Mouse (Mus musculus) bone marrow macrophage, adult 2 months (primary cell): Measurements from ENCODE around the gene Olfr1502. TPM values are rescaled to one million over a fixed set of nuclear protein-coding genes. Genes with fewer than 3 reads are reported as not detected.
"Not testable (repeated sequence)": the region's sequence is repeated elsewhere in the genome, so short reads cannot be mapped to it uniquely, and the experiment has no call there.

Source experiments
- H3K27ac ChIP-seq: 2 replicates; pipeline ENCODE4 v1.5.1; 2012; ENCODE audit warnings: low read depth, low read length; ENCODE audit not compliant: insufficient read depth
- H3K4me1 ChIP-seq: 2 replicates; pipeline ENCODE4 v1.6.1; 2012; ENCODE audit warnings: low read length; ENCODE audit not compliant: control insufficient read depth, insufficient read depth
- H3K4me3 ChIP-seq: 2 replicates; pipeline ENCODE4 v1.5.1; 2012; ENCODE audit warnings: mild to moderate bottlenecking, low read length, moderate library complexity; ENCODE audit not compliant: insufficient read depth
- CTCF ChIP-seq: IDR thresholded peaks from 2 replicates; pipeline ENCODE4 v1.5.1; 2012; ENCODE audit warnings: low read depth, mild to moderate bottlenecking, low read length, moderate library complexity
- POLR2A ChIP-seq: IDR thresholded peaks from 2 replicates; pipeline ENCODE4 v1.6.1; 2012; ENCODE audit warnings: mild to moderate bottlenecking, low read depth, low read length, borderline replicate concordance
- polyA plus RNA-seq: library from polyadenylated mRNA; stranded (reverse); fragments of >200 nt; gene quantifications from 2 replicates; pipeline ENCODE4 v1.2.4, GENCODE M21; 2012; ENCODE audit not compliant: missing spikeins, insufficient read depth, insufficient read length

Olfr1502 gene
- not detected in 2 replicates for polyA plus RNA-seq

GRCm38 (mm10) chr19:13861495-13861894, at the start of gene Olfr1502:
Gene Olfr1502 (plus strand): TSS chr19:13861795.
- TF ChIP-seq CTCF (no peak), POLR2A (no peak)
- Histone ChIP-seq H3K27ac (no peak within 1 kb of the TSS), H3K4me3 (no peak within 1 kb of the TSS), H3K4me1 (no peaks in the 10 kb centered on the region)

- Histone ChIP-seq H3K4me1 (no peaks in the 10 kb centered on the region), H3K27ac (no peak overlapping the region), H3K4me3 (no peak overlapping the region)
- TF ChIP-seq CTCF (no peak), POLR2A (no peak)
Observed at GRCm38 (mm10) chr19:13812823-13813222, 48.8 kb upstream of the Olfr1502 start.

GRCm38 (mm10) chr19:13818827-13819226, 42.8 kb upstream of the Olfr1502 start:
- Histone ChIP-seq H3K27ac (no peak overlapping the region), H3K4me3 (no peak overlapping the region), H3K4me1 (no peaks in the 10 kb centered on the region)
- TF ChIP-seq POLR2A, result no peak
- TF ChIP-seq CTCF, result no peak

- no peaks in the 10 kb centered on the region for H3K4me1 ChIP-seq
- TF ChIP-seq CTCF (no peak), POLR2A (no peak)
- H3K4me3 ChIP-seq, result no peak within 1 kb of the TSS
- no peak within 1 kb of the TSS for H3K27ac ChIP-seq
Observed at GRCm38 (mm10) chr19:13819347-13819746, 42.2 kb upstream of the Olfr1502 start, which contains the start of gene Olfr1499. Gene Olfr1499 (minus strand): TSS chr19:13819447.

- TF ChIP-seq CTCF (no peak), POLR2A (no peak)
- Histone ChIP-seq H3K4me1 (no peaks in the 10 kb centered on the region), H3K27ac (no peak overlapping the region), H3K4me3 (no peak overlapping the region)
Observed at GRCm38 (mm10) chr19:13820847-13821246, 40.7 kb upstream of the Olfr1502 start.

- no peak for TF ChIP-seq CTCF
- no peak for TF ChIP-seq POLR2A
- Histone ChIP-seq H3K27ac (no peak overlapping the region), H3K4me1 (no peaks in the 10 kb centered on the region)
Observed at GRCm38 (mm10) chr19:13828447-13828846, 33.1 kb upstream of the Olfr1502 start.

GRCm38 (mm10) chr19:13830388-13830787, 31.2 kb upstream of the Olfr1502 start, which contains the start of gene Olfr1500:
Gene Olfr1500 (minus strand): TSS chr19:13830488.
- Histone ChIP-seq H3K27ac (no peak within 1 kb of the TSS), H3K4me3 (no peak within 1 kb of the TSS), H3K4me1 (no peaks in the 10 kb centered on the region)
- TF ChIP-seq POLR2A (no peak), CTCF (no peak)

More at GRCm38 (mm10) chr19:13828447-13828846, 33.1 kb upstream of the Olfr1502 start:
- H3K4me3 ChIP-seq, result no peak overlapping the region

- not testable (repeated sequence) for H3K4me3 ChIP-seq, H3K4me1 ChIP-seq, H3K27ac ChIP-seq
Observed at GRCm38 (mm10) chr19:13850592-13850991, 11.0 kb upstream of the Olfr1502 start, which contains the start of gene Olfr1501. Gene Olfr1501 (minus strand): TSS chr19:13850692.

- no peaks in the 10 kb centered on the region for H3K4me1 ChIP-seq
- H3K4me3 ChIP-seq, result no peak within 1 kb of the TSS
- H3K27ac ChIP-seq, result no peak within 1 kb of the TSS
- TF ChIP-seq POLR2A (no peak), CTCF (no peak)
Observed at GRCm38 (mm10) chr19:13897828-13898227, 36.2 kb downstream of the Olfr1502 start, which contains the start of gene Olfr1504. Gene Olfr1504 (minus strand): TSS chr19:13897928.

Other genes with a start within 250 kb of the Olfr1502 start
- gene Olfr1487, start 244.4 kb upstream of the Olfr1502 start, polyA plus RNA-seq, result not detected in 2 replicates
- gene Olfr1489, start 230.2 kb upstream of the Olfr1502 start, polyA plus RNA-seq, result 0.13 and 0.19 TPM in 2 replicates
- not detected in 2 replicates for gene Olfr1490, start 210.7 kb upstream of the Olfr1502 start, polyA plus RNA-seq
- not detected in 2 replicates for gene Olfr1491, start 164.5 kb upstream of the Olfr1502 start, polyA plus RNA-seq
- gene Olfr1493-ps1, start 138.5 kb upstream of the Olfr1502 start, polyA plus RNA-seq, result not detected in 2 replicates
- gene Olfr1494, start 122.1 kb upstream of the Olfr1502 start, polyA plus RNA-seq, result not detected in 2 replicates
- gene Olfr1495, start 97.2 kb upstream of the Olfr1502 start, polyA plus RNA-seq, result not detected in 2 replicates
- 0.37 TPM in 1 of 2 replicates, not detected in the other for gene Olfr1496, start 83.9 kb upstream of the Olfr1502 start, polyA plus RNA-seq
- not detected in 2 replicates for gene Olfr1497, start 63.6 kb upstream of the Olfr1502 start, polyA plus RNA-seq
- gene Olfr1499, start 42.3 kb upstream of the Olfr1502 start, polyA plus RNA-seq, result not detected in 2 replicates
- not detected in 2 replicates for gene Olfr1500, start 31.3 kb upstream of the Olfr1502 start, polyA plus RNA-seq
- gene Olfr1501, start 11.1 kb upstream of the Olfr1502 start, polyA plus RNA-seq, result not detected in 2 replicates
- not detected in 2 replicates for gene Olfr1504, start 36.1 kb downstream of the Olfr1502 start, polyA plus RNA-seq
- gene Olfr1505, start 51.7 kb downstream of the Olfr1502 start, polyA plus RNA-seq, result not detected in 2 replicates